Mouse (Mus musculus) lung, postnatal 36 days (tissue): ENCODE data around the gene Cops2.
A peak's percentile ranks its signal among the peaks of the same experiment; 100 is the strongest.

Experiments used
- DNase-seq: peaks from one replicate; pipeline ENCODE4 v3.0.0; 2022; ENCODE audit warnings: mixed read lengths

Cops2 gene

GRCm38 (mm10) chr2:125858521-125859280, at the start of gene Cops2, which contains the start of gene Galk2:
TSS of gene Cops2 (minus strand) at chr2:125859139.
TSS of gene Galk2 (plus strand) at chr2:125859109.
- DNase-seq = peak; percentile 97

GRCm38 (mm10) chr2:125907580-125908255, 48.8 kb upstream of the Cops2 start:
- no peak for DNase-seq

DNA sequence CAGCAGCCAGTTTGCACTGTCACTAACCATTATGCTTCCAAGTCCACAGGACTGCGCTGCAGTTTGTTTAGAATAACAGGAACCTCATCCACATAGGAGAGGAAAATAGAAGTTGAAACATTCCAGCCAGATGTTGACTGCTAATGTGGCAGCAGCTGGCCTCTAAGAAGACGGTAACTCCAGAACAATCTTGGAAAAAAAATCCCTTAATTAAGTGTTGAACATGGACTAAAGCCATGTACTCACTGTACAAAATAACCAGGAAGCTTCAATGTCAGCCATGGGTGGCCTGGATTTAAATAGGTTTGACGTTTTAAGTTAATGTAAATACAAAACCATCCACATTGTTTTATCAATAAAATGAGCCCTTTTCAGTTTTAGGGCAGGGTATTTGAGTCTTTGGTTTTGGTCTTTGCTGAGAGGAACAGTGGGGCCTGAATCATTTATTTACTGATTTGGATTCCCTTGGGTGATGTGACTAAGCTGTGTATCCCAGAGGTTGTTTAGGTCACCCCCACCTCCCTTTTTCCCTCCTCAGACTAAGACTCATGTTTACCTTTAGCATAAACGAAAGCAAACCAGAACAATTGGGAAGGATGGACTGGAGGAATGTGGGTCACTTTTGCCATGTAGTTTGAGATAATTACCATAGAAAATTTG, 47.6 kb upstream of the Cops2 start:
- no peak for DNase-seq

GRCm38 (mm10) chr2:125901426-125901825, 42.5 kb upstream of the Cops2 start:
- peak; percentile 8 for DNase-seq

DNA sequence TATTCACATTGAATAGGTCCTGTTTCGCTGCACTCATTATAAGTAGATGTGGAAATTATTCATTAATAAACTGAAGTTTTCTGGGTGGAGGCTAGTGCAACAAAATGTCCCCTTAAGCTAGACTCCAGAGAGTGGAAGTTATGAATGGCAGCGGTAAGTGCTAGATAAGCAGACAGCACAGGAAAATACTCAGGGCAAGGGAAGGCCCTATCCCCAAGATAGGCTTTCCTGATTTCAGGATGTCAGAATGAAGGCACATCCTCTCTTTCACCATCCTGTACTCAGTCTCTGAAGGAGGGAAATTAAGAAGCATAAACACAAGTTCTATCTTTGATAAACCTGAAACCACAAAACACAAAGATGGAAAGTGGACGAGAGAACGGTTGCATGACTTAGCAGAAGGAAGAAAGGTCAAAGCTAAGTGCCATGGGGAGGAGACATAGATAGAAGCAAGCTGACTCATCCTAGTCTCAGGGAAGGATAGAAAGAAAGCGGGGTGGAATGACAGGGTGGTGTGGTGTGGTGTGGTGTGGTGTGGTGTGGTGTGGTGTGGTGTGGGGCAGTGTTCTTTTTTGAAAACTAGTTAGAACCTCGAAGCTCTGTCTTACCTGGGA, 42.0 kb upstream of the Cops2 start:
- no peak for DNase-seq

DNA sequence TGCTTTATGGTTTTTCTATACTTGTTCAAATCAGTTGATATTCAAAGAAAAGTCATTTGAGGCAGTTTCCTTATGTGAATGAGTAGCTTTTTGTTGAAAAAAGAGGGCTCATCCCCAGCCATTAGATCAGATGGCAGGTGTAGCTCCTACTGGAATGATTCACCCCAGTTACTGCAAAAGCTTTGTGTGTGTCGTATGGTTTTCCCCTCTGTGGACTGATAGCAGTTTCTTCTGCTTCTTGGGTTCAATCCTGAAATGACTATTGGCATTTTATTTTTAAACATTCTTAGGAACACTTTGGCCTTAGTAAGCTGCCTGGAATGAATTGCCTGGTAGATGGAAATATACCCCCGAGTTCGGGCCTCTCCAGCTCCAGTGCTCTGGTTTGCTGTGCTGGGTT, 37.4 kb upstream of the Cops2 start:
- DNase-seq = no peak

DNA sequence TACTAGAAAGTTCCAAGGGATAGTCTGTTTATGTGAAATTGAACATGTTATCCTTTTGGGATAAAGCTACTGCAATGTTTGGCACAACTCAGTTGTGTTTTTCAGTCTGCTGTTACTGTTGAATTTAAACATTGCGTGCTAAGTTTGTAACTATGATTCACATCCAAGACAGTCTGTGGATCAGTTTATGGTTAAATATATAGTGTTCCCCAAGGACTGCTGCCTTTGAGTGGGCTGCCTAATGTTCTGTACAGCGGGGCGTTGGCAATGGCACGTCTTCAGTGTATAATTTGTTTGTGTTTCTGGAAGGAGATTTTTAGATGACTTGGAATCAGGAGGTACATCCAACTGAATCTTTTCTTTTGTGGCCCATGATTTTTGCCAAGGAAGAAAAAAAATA, 36.2 kb upstream of the Cops2 start:
- DNase-seq = no peak

GRCm38 (mm10) chr2:125893096-125893495, 34.2 kb upstream of the Cops2 start:
- peak; percentile 49 for DNase-seq

- no peak for DNase-seq
These were observed 27.1 kb upstream of the Cops2 start for GRCm38 (mm10) chr2:125885891-125886576.

- no peak for DNase-seq
These were observed 11.2 kb upstream of the Cops2 start for GRCm38 (mm10) chr2:125870159-125870558.

GRCm38 (mm10) chr2:125868301-125868700, 9.4 kb upstream of the Cops2 start:
- no peak for DNase-seq

- peak; percentile 83 for DNase-seq
These were observed 7.3 kb upstream of the Cops2 start for GRCm38 (mm10) chr2:125866058-125866740.

DNA sequence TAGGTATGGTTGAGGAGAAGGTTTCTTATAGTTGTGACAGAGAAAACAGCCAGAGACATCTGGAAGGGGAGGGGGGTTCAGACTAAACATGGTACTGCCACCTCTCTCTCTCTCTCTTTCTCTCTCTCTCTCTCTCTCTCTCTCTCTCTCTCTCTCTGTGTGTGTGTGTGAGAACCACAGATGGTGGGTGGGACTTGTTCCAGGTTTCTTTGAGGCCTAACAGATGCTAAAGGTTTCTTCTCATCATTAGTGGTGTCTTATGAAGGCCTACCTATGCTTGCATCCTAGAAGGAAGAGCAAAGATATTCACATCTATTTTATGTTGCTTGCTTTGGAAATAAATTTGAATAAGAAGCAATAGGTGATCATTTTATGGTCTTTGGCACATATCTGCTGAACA, 6.6 kb upstream of the Cops2 start:
- no peak for DNase-seq

DNA sequence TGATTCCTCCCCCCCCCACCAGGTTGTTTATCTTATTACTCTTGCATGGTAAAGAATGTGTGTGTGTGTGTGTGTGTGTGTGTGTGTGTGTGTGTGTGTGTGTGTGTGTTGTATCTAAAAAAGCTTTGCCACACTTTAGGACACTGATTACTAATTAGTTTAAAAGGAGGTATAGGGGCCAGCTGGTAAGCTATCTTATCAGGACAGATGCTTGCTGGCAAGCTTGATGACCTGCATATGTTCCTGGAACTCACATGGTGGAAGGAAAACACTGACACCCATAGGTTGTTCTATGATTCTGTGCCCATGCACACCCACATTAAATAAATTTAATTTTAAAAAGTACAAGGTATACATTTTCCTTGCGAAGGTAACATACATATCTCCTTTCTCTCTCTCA, 5.6 kb upstream of the Cops2 start:
- DNase-seq = no peak

GRCm38 (mm10) chr2:125863799-125864198, 4.9 kb upstream of the Cops2 start:
- no peak for DNase-seq

DNA sequence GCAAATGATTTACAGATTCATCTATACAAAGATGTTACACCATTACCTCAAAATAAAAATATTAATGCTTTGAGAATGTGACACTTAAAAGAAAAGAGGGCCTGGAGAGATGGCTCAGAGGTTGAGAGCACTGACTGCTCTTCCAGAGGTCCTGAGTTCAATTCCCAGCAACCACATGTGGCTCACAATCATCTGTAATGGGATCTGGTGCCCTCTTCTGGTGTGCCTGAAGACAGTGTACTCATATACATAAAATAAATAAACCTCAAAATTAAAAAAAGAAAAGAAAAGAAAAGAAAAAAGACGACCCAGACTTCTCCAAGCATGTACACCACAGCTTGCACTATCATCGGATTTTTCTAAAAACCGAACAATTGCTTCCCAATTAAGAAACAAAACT, 1.2 kb downstream of the Cops2 start:
- DNase-seq = no peak

- DNase-seq = no peak
These were observed 7.7 kb downstream of the Cops2 start for GRCm38 (mm10) chr2:125851237-125851636.

- DNase-seq = no peak
These were observed 20.1 kb downstream of the Cops2 start for GRCm38 (mm10) chr2:125838708-125839284.

DNA sequence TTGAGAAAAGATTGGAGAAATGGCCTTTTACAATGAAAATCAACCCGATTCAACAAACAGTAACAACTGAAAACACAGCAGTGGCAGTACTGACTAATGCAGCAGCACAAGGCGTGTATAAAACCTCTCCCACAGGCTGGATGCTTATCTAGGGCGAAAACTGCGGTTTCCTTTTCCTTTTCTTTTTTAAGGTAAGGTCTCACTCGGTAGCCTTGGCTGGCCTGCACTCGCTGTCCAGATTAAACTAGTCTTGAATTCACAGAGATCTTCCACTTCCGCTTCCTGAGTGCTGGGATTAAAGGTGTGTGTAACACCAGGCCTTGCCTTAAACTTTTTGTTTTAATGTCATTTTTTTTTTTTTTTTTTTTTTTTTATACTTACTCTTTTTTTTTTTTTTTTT, 20.8 kb downstream of the Cops2 start:
- no peak for DNase-seq

GRCm38 (mm10) chr2:125829924-125830323, 29.0 kb downstream of the Cops2 start:
- no peak for DNase-seq

DNA sequence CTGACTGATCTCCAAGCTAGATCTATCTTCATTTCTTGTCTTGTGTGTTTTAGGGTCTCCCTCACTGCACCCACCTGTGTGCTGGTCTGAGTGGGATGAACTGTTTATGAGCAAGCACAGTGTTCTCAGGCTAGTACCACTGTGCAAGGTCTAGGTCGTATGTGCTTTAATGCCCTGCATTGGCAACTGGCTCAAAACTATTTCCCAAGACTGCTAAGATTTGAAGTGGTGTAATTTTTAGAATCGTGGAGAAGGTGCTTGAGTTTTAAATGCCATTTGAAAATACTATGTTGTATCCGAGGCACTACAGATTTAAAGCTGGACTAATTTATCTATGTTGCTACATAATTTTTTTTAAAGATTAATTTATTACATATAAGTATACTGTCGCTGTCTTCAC, 31.0 kb downstream of the Cops2 start:
- DNase-seq = peak; percentile 18

DNA sequence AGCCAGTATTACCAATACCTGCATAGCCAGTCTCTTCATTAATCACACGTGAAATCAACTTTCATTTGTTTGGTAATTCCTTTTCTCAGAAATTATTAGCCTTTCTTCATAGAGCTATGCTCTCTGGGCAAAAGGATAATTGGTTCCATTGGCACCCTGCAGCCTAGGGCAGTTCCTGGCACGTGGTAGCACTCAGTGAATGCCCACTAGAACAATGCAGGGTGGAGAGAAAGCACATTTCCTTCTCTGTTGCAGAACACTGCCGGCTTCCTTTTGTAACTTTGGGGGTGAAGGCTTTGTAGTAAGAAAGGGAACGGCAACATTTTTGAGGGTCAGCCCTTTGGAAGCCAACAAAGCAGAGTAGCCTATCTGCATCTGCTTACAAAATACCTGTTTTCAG, 32.7 kb downstream of the Cops2 start:
- DNase-seq = peak; percentile 60
